Mouse (Mus musculus): ENCODE data around the gene Hoxa4.

Hoxa4 gene

GRCm38 (mm10) chr6:52217459-52217768, 25.9 kb upstream of the Hoxa4 start:
- in situ Hi-C loops (cut with MseI, MboI): loop anchor here in 1 of 2 experiments (25.0 kb wide), 1 partner anchor 605 kb away; no protein-coding TSS in a partner anchor

DNA sequence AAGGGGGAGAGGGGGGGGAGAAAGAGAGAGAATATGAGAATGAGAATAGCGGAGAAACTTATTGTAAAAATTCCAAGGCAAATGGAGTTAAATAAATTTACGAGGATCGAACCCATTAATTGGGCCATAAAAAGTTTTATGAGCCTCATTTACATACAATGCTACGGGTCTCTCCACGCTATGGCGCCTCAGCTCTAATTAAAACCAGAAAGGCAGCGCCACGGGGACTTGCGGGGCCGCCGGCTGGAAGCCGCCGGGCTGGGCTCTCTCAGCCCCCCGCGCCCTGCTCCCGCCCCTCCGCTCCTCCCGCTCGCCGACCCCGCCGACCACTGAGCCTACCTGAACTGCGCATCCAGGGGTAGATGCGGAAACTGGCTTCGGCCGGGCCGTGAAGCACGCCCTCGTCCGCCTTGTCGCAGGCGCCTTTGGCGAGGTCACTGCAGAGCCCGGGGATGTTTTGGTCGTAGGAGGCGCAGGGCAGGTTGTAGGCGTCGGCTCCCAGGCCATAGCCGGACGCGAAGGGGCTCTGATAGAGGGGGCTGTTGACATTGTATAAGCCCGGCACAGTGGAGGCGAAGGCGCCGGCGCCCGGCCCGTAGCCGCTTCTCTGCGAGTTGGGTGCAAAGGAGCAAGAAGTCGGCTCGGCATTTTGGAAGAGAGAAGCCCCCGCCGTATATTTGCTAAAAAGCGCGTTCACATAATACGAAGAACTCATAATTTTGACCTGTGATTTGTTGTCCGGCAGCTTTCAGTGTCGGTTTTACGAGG, 25.3 kb upstream of the Hoxa4 start:
- in situ Hi-C loops (cut with MseI, MboI): loop anchor here in 1 of 2 experiments (25.0 kb wide), 1 partner anchor 605 kb away; no protein-coding TSS in a partner anchor

GRCm38 (mm10) chr6:52215771-52216535, 24.4 kb upstream of the Hoxa4 start:
- in situ Hi-C loops (cut with MseI, MboI): loop anchor here in 1 of 2 experiments (25.0 kb wide), 1 partner anchor 604 kb away; no protein-coding TSS in a partner anchor

DNA sequence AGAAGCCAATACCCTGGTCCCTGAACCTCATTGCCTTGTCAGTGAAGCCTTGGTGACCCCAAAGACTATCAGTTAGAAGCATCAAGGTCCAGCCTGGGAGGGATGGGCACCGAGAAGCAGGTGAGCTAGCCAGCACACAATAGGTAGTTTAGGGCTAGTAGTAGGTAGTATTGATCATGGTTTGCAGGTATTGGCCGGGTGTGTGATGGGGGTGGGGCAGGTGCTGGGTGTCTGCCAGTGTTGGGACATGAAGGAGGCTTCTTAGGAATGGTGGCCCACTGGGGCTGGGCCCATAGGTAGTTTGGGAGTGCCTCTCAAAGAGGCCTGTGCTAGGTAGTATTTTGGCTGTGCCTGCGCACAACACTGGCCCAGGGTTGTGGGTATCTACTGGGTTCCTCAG, 23.5 kb upstream of the Hoxa4 start:
- in situ Hi-C loops (cut with MseI, MboI): loop anchor here in 1 of 2 experiments (25.0 kb wide), 1 partner anchor 603 kb away; no protein-coding TSS in a partner anchor

DNA sequence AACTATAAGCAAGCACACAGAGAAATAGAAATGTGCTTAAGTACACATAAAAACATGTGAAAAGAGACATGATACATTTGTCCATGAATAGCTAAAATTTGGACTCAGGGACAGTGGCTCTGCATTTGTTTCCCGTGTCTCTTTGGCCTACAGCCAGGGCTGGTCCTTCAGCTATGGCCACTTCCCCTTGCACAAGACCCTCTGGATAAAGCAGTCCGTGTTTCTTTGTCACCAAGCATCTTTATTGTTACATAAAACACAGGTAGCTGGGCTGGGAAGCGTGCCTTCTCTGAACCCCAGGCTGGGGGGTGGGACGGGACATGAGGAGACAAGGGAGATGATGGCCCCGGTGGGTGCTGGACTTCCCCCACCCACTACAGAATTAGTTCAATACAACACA, 22.7 kb upstream of the Hoxa4 start:
- in situ Hi-C loops (cut with MseI, MboI): loop anchor here in 1 of 2 experiments (25.0 kb wide), 1 partner anchor 602 kb away; no protein-coding TSS in a partner anchor

- in situ Hi-C loops (cut with MseI, MboI): loop anchor here in 1 of 2 experiments (25.0 kb wide), 1 partner anchor 601 kb away; no protein-coding TSS in a partner anchor
These were observed 21.8 kb upstream of the Hoxa4 start, which contains the start of the genes Hoxa3 and Gm28308 for GRCm38 (mm10) chr6:52213119-52213986. Hoxa3 (minus strand) TSS chr6:52213336. Gm28308 (minus strand) TSS chr6:52213339.

- in situ Hi-C loops (cut with MseI, MboI): loop anchor here in 1 of 2 experiments (25.0 kb wide), 1 partner anchor 600 kb away; no protein-coding TSS in a partner anchor
These were observed 21.1 kb upstream of the Hoxa4 start for GRCm38 (mm10) chr6:52212556-52213118.

DNA sequence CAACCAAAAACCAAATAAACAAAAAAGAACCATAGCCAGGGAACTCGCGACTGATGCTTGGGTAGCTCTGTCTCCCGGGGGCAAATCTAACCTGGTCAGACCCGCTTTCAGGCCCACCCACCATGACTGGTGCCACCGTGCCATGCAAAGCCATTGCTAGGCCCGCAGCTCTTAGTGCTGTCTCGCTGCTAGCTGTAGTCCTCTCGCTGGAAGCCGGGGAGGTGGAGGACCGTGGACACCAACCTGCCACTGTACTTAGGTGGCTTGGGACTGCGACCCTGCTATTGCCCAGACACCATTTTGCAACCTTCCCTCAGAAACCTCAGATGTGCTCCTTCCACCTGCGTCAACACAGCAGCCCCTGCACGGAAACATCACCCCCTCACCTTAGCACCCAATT, 20.4 kb upstream of the Hoxa4 start:
- in situ Hi-C loops (cut with MseI, MboI): loop anchor here in 1 of 2 experiments (25.0 kb wide), 1 partner anchor 600 kb away; no protein-coding TSS in a partner anchor

DNA sequence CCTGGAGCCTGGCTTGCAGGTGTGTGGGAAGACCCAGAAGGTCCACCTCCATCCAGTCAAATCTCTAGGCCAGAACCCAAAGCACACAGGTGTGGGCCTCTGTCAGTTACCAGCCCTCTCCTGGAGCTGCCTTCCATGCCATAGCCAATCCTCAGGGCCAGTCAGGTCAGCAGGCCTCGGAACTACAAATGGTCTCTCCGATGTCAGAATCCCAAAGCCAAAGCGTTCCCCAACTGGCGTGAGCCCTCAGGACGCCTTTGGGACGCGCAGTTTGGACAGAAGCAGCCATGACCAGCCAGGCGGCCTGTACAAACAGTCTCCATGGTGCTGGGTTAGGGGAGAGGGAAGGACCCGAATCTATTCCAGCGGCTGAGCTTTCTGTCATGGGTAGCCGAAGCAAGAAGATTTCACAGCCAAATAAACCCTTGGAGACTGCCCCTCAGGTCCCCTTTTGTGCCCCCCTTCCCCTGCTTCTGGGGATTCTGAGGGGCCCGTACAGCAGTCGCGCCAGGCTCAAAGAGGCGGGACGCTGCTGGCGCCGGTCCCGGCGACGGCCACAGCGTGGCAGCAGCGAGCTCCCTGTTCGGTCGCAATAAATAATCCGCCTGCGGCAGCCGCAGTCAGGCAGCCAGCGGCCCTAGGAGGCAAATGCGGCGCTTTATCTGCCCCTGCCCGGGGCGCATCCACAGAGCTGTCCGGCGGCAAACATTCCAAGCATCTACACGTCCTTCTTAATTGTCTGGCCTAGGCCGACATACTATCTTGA, 19.8 kb upstream of the Hoxa4 start:
- in situ Hi-C loops (cut with MseI, MboI): loop anchor here in 1 of 2 experiments (25.0 kb wide), 1 partner anchor 599 kb away; no protein-coding TSS in a partner anchor

DNA sequence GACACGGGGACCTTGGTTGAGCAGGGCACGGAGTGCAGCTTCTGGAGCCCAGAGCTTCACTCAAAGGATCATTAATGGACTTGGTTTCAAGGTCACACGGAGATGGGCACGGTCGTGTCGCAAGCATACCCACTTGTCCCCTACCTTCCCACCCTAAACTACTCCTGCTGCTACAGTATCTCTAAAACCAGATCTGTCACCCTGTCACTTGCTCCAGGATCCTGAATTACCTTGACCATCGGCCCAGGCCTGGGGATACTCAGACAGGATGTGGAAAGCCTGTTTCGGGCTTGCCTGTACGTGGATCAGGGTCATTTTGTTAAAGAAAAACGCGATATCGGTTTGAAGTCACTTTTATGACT, 18.1 kb upstream of the Hoxa4 start:
- in situ Hi-C loops (cut with MseI, MboI): loop anchor here (10.0 to 25.0 kb wide), 3 partner anchors 205 to 597 kb away; no protein-coding TSS in a partner anchor

- in situ Hi-C loops (cut with MseI, MboI): loop anchor here (10.0 to 25.0 kb wide), 3 partner anchors 204 to 597 kb away; no protein-coding TSS in a partner anchor
These were observed 17.5 kb upstream of the Hoxa4 start for GRCm38 (mm10) chr6:52208868-52209684.

DNA sequence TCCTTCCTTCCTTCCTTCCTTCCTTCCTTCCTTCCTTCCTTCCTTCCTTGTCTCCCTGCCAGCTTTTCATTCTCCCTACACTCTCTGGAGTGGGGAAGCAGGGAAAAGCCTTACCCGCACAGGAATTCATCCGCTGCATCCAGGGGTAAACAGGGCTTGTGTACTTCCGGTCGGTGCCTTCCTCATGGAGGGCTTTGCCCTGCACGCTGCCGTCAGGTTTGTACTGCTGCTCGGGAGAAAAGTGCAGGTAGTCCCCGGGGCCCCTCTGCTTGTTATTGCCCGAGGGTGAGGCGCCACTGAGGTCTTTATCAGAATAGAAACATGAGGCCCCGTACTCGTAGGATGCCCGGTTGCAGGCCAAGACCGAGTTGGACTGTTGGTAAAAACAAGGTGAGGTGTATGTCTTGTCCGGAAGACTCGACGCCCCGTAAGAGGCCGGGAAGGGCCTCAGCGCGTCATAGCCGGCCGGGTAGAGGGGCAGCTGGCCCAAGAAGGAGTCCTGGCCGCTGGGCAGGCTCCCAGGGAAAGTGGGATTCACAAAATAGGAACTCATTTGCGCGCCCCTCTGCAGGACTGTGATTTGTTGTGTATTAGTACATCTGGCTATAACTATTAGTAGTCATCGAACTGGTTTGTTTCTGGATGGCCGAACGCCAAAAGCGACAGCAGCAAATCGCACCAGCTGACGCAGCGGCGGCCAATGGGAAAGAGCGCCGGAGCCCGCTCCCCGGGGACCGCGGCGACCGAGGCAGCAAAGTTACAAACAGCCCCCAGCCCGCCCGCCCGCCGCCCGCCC, 16.7 kb upstream of the Hoxa4 start, which contains the start of gene Hoxa6:
Gene Hoxa6 (minus strand): TSS at position 651 of the 796 bp plus-strand sequence.
- in situ Hi-C loops (cut with MseI, MboI): loop anchor here (10.0 to 25.0 kb wide), 3 partner anchors 203 to 596 kb away; no protein-coding TSS in a partner anchor

DNA sequence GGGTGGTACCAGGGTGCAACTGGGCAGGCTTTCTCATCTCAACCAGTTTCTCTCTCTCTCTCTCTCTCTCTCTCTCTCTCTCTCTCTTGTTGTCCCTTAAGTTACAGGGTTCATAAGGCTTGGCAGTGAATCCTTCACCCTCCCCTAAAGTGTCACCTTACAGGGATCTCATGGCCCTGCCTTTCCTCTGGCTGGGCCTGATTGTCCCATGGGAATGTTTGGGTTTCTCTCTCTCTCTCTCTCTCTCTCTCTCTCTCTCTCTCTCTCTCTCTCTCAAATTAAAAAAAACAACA, 16.1 kb upstream of the Hoxa4 start:
- in situ Hi-C loops (cut with MseI, MboI): loop anchor here (10.0 to 25.0 kb wide), 3 partner anchors 203 to 595 kb away; no protein-coding TSS in a partner anchor

- in situ Hi-C loops (cut with MseI, MboI): loop anchor here (10.0 to 25.0 kb wide), 3 partner anchors 202 to 595 kb away; no protein-coding TSS in a partner anchor
These were observed 15.5 kb upstream of the Hoxa4 start for GRCm38 (mm10) chr6:52206882-52207683.

GRCm38 (mm10) chr6:52205638-52206621, 14.4 kb upstream of the Hoxa4 start:
- in situ Hi-C loops (cut with MseI, MboI): loop anchor here (10.0 to 25.0 kb wide), 3 partner anchors 201 to 594 kb away; no protein-coding TSS in a partner anchor

DNA sequence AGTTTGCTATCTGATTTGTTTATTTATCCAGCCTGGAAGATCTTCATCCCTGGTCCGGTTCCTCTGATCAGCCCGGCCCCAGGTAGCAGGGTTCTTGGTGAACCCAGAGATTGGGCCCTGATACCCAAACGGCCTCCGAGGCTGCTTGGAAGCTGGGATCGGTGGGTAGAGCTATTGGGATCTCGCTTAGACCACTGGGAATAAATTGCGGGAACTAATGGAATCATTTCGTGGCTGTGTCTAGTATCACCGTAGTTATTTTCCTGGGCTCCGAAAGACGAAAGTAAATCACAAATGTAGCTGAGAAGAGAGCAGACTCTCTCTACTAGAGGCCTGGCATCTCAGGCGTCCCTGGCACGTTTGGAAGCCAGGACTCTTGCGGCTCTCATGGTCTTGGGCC, 13.7 kb upstream of the Hoxa4 start:
- in situ Hi-C loops (cut with MseI, MboI): loop anchor here (10.0 to 25.0 kb wide), 3 partner anchors 200 to 593 kb away; no protein-coding TSS in a partner anchor

All from mouse trophoblast stem cell (cell line).